Mouse (Mus musculus) heart, adult 2 months (tissue): ENCODE measurements around the gene Mnat1.

Experiments
- CTCF ChIP-seq: fragments of 200-600 bp; IDR thresholded peaks from 2 replicates; pipeline ENCODE4 v1.8.1; 2022; ENCODE audit warnings: antibody characterized with exemption, mild to moderate bottlenecking, moderate library complexity
- EP300 ChIP-seq: fragments of 200-500 bp; IDR thresholded peaks from 2 replicates; pipeline ENCODE4 v1.6.1; 2011; ENCODE audit warnings: low read depth, low read length, control low read depth; ENCODE audit not compliant: insufficient read depth
- POLR2A ChIP-seq: fragments of 200-500 bp; IDR thresholded peaks from 2 replicates; pipeline ENCODE4 v1.6.1; 2011; ENCODE audit warnings: mild to moderate bottlenecking, low read depth, low read length, control low read depth; ENCODE audit not compliant: insufficient read depth

GRCm38 (mm10) chr12:73304636-73305035, 181.1 kb downstream of the Mnat1 start:
- no peak for TF ChIP-seq CTCF
- no peak for TF ChIP-seq POLR2A
- no peak for TF ChIP-seq EP300
